Mouse (Mus musculus) heart, embryonic 13.5 days (tissue): Measurements from ENCODE around the gene Bpifb1. TPM values are rescaled to one million over a fixed set of nuclear protein-coding genes. Genes with fewer than 3 reads are reported as not detected.
"Not testable (repeated sequence)": the region's sequence is repeated elsewhere in the genome, so short reads cannot be mapped to it uniquely, and the experiment has no call there.

ENCODE experiments used
- ATAC-seq: fragments of 200-750 bp; cut with Nextera tagmentation; 2 replicates; pipeline ENCODE4 v1.8.0; 2017; ENCODE audit warnings: moderate TSS enrichment; ENCODE audit not compliant: insufficient number of reproducible peaks, low FRiP score, low TSS enrichment; ENCODE audit errors: extremely low read depth
- H3K27ac ChIP-seq: fragments of 300-500 bp; sonication (generic); replicated peaks from 2 replicates; pipeline ENCODE4 v1.5.1; 2015; ENCODE audit warnings: moderate library complexity, mild to moderate bottlenecking, inconsistent platforms
- H3K27me3 ChIP-seq: fragments of 300-500 bp; sonication (generic); replicated peaks from 2 replicates; pipeline ENCODE4 v1.6.1; 2015; ENCODE audit warnings: mild to moderate bottlenecking, inconsistent platforms
- H3K36me3 ChIP-seq: fragments of 300-500 bp; sonication (generic); 2 replicates; pipeline ENCODE4 v1.6.1; 2015; ENCODE audit warnings: mild to moderate bottlenecking, inconsistent platforms
- H3K4me1 ChIP-seq: fragments of 300-500 bp; sonication (generic); 2 replicates; pipeline ENCODE4 v1.6.1; 2015; ENCODE audit warnings: inconsistent platforms
- H3K4me2 ChIP-seq: fragments of 300-500 bp; sonication (generic); 2 replicates; pipeline ENCODE4 v1.6.1; 2015; ENCODE audit warnings: inconsistent platforms, mild to moderate bottlenecking, moderate library complexity
- H3K4me3 ChIP-seq: fragments of 300-500 bp; sonication (generic); 2 replicates; pipeline ENCODE4 v1.5.1; 2015; ENCODE audit warnings: moderate library complexity, mild to moderate bottlenecking, inconsistent platforms
- H3K9ac ChIP-seq: fragments of 300-500 bp; sonication (generic); 2 replicates; pipeline ENCODE4 v1.6.1; 2015; ENCODE audit warnings: inconsistent platforms, mild to moderate bottlenecking, moderate library complexity
- H3K9me3 ChIP-seq: fragments of 300-500 bp; sonication (generic); 2 replicates; pipeline ENCODE4 v1.6.1; 2016; ENCODE audit warnings: inconsistent platforms
- WGBS: fragments of 180-500 bp; shearing (Covaris S2); methylation state at CpG from one replicate; pipeline ENCODE4 v1.1.7; 2015; ENCODE audit warnings: mixed read lengths; 5-methylcytosine and 5-hydroxymethylcytosine counted together
- polyA plus RNA-seq: library from polyadenylated mRNA; unstranded; fragments of >200 nt; fragmentation: Nextera tagmentation; extraction: Ambion mirVana; gene quantifications from 2 replicates; pipeline ENCODE4 v1.2.1, GENCODE M21; 2015

Bpifb1 gene
- polyA plus RNA-seq, 1 experiment from 2014 or later: 0.31 TPM

DNA sequence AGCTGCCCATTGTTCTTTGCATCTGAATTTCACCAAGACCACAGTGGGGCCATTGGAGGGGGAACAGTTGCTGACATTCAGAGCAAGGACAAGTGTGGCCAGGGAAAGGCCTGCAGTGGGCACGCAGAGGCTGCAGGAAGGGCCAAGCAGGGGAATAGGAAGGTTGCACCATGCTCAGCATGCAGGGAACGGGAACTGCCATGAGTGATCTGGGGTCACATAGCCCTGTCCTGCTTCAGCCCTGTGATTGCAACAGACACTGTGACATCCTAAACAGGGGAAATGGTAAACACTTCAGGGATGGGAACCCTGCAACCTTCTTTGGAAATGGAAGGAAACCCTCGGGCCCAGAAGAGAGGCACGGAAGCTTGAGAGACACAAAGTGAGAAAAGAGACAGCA is 64.6 kb downstream of the Bpifb1 start:
- not testable (repeated sequence) for H3K4me3 ChIP-seq, H3K4me1 ChIP-seq, H3K27me3 ChIP-seq, H3K4me2 ChIP-seq, ATAC-seq, H3K36me3 ChIP-seq, H3K9ac ChIP-seq, H3K27ac ChIP-seq, H3K9me3 ChIP-seq
- WGBS: 86% methylated on average over 2 of the region's 4 CpGs

DNA sequence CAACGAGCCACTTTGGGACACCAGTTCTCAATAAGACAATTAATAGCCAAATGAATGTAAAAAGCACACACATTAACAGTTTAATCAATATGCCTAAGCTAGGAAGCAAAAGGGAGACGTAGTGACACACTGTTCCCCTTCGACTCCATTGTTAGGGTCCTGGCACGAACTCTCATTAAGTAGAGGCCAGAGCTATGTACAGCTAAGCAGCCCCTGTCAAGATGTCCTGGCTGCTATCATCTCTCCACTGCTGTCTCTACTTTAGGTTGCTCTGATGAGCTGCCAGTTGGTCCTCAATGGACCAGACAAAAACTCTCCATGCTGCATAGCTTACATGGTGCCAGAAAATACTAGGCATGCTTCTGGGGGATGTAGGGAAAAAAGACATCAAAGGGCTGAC is 65.2 kb downstream of the Bpifb1 start:
- Histone ChIP-seq H3K4me1 (no peaks in the 10 kb centered on the region), H3K9ac (no peak overlapping the region), H3K27me3 (no peaks in the 10 kb centered on the region), H3K4me2 (no peak overlapping the region), H3K9me3 (no peaks in the 10 kb centered on the region), H3K4me3 (no peak overlapping the region), H3K27ac (no peak overlapping the region), H3K36me3 (no peaks in the 10 kb centered on the region)
- no peak for ATAC-seq
- WGBS: 69% methylated on average over 4 of the region's 4 CpGs

DNA sequence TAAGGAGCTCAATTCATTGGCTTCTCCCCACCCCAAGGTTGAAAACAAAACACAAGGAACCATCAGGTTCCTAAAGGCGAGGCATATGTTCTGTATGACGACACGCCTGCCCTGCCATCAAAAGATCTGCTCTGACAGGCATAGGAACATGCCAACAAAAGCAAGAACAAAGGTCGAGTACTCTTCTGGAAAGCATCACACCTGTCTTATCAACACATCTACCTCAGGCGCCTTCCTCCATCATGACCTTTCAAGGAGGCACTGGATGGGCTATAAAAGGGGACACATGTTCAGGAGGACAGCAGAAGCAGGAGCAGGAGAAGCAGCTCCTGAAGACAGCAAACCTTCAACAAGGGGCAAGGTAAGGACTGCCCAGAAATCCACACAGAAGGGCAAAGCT is 66.9 kb downstream of the Bpifb1 start, which contains the start of gene Bpifb9a:
Gene Bpifb9a, plus strand, starts transcription at position 301 of the 400 bp plus-strand sequence.
- not testable (repeated sequence) for ATAC-seq, H3K27me3 ChIP-seq, H3K9ac ChIP-seq, H3K4me3 ChIP-seq, H3K36me3 ChIP-seq, H3K9me3 ChIP-seq, H3K4me2 ChIP-seq, H3K27ac ChIP-seq, H3K4me1 ChIP-seq
- 78% methylated on average over 5 of the region's 5 CpGs for WGBS

DNA sequence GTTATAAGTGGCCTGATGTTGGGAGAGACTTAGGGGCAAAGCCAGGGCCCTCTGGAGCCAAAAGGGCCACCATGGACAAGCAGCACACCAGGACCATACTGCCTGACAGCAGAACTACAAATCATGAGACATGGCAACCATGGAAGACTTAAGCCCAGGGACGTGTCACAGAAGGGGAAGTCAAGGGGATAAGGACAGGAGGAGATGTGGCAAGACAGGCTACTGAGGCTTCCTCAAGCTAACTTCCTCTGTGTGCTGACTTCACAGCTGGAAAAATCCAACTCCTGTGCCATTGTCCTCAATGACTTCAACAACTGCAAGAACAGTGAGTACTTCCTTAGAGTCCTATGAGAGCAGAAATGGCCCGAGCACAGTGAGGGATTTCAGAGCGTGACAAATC is 73.8 kb downstream of the Bpifb1 start:
- not testable (repeated sequence) for H3K4me1 ChIP-seq, H3K27me3 ChIP-seq, H3K4me2 ChIP-seq, H3K27ac ChIP-seq, H3K9ac ChIP-seq, H3K36me3 ChIP-seq, H3K9me3 ChIP-seq, H3K4me3 ChIP-seq, ATAC-seq
- 74% methylated on average over 3 of the region's 3 CpGs for WGBS

Other genes starting within 250 kb of the Bpifb1 start
- not detected in 2 replicates for gene Bpifa6, start 215.9 kb upstream of the Bpifb1 start, polyA plus RNA-seq
- not detected in 2 replicates for gene Bpifa2, start 182.6 kb upstream of the Bpifb1 start, polyA plus RNA-seq
- gene Bpifa3, start 60.5 kb upstream of the Bpifb1 start, polyA plus RNA-seq: not detected in 2 replicates
- gene Bpifa1, start 47.9 kb upstream of the Bpifb1 start, polyA plus RNA-seq: not detected in 2 replicates
- gene Bpifa5, start 28.2 kb upstream of the Bpifb1 start, polyA plus RNA-seq: not detected in 2 replicates
- 0.25 and 0.37 TPM in 2 replicates for gene Bpifb5, start 32.9 kb downstream of the Bpifb1 start, polyA plus RNA-seq
- not detected in 2 replicates for gene Bpifb9a, start 67.0 kb downstream of the Bpifb1 start, polyA plus RNA-seq
- 0.09 TPM in 1 of 2 replicates, not detected in the other for gene Bpifb9b, start 116.4 kb downstream of the Bpifb1 start, polyA plus RNA-seq
- 13.2 and 15.7 TPM in 2 replicates for gene Cdk5rap1, start 182.2 kb downstream of the Bpifb1 start, polyA plus RNA-seq
- 38.0 and 41.5 TPM in 2 replicates for gene Snta1, start 217.3 kb downstream of the Bpifb1 start, polyA plus RNA-seq
- gene Cbfa2t2, start 245.7 kb downstream of the Bpifb1 start, polyA plus RNA-seq: 28.3 and 29.2 TPM in 2 replicates